ENCODE assay signal across 9 mouse cellular contexts in genomic region chr2:73351927-73352374, GRCm38 (mm10). TPM values are rescaled to one million over a fixed set of nuclear protein-coding genes. Genes with fewer than 3 reads are reported as not detected.
DNase-seq lines count a peak whose midpoint lies in the region; ATAC-seq lines count a peak whose summit lies in the region.
"Had no signal": no experiment of that assay in that cellular context is flagged by ENCODE, and none has a peak within 500 bp of the region (broad histone marks: within the 10 kb centered on the region; RNA-seq: fewer than 3 reads in every experiment).

No protein-coding gene starts in this region.

- H3K27me3 ChIP-seq in forebrain, embryonic 13.5 days = no peaks in the 10 kb centered on the region
- no peaks in the 10 kb centered on the region for H3K27me3 ChIP-seq in forebrain, embryonic 10.5 days (ENCODE audit: poor library complexity, severe bottlenecking)
- H3K27me3 ChIP-seq in kidney, embryonic 16.5 days (ENCODE audit: insufficient read depth, low read length) = no peaks in the 10 kb centered on the region
- H3K27me3 ChIP-seq: neural tube, embryonic 12.5 days had no signal

- ATAC-seq in forebrain, embryonic 13.5 days = peak; percentile 91
- ATAC-seq in kidney, embryonic 16.5 days (ENCODE audit: low FRiP score, low TSS enrichment) = 0 out of 2 replicates have a peak, but pooled peaks have one; percentile 46
- no peak for ATAC-seq in granulocyte monocyte progenitor cell, adult 5-6 weeks (replicated peaks; ENCODE audit: poor library complexity, severe bottlenecking)

- DNase-seq in forebrain, embryonic 10.5 days (ENCODE audit: extremely low spot score, low spot score) = no peak
- peak; percentile 13 to 33 for DNase-seq in right cerebral cortex, adult 2 months (ENCODE audit: low spot score in 2 of 2)
- DNase-seq in right cerebral cortex, postnatal 4 days = no peak
- peak; percentile 56 for DNase-seq in telencephalon, adult 2 months (ENCODE audit: low read depth, low spot score)
- no peak for DNase-seq in frontal cortex, postnatal 25 days (ENCODE audit: low spot score in 2 of 2)

- no peak overlapping the region for H3K9ac ChIP-seq in forebrain, embryonic 13.5 days
- no peak overlapping the region for H3K9ac ChIP-seq in kidney, embryonic 16.5 days (replicated peaks; ENCODE audit: low read length)
- H3K9ac ChIP-seq: neural tube, embryonic 12.5 days had no signal

- H3K9me3 ChIP-seq in forebrain, embryonic 13.5 days (replicated peaks) = no peaks in the 10 kb centered on the region
- no peaks in the 10 kb centered on the region for H3K9me3 ChIP-seq in forebrain, embryonic 10.5 days
- H3K9me3 ChIP-seq in kidney, embryonic 16.5 days (ENCODE audit: low read length) = no peaks in the 10 kb centered on the region
- H3K9me3 ChIP-seq: neural tube, embryonic 12.5 days had no signal

- 0 out of 2 replicates have a peak overlapping the region, but pooled peaks have one; percentile 8 for H3K4me3 ChIP-seq in forebrain, embryonic 13.5 days
- no peak overlapping the region for H3K4me3 ChIP-seq in forebrain, embryonic 10.5 days
- peak overlapping the region; percentile 1; the same call in 1 of the 2 replicates for H3K4me3 ChIP-seq in kidney, embryonic 16.5 days (ENCODE audit: low read length)
- H3K4me3 ChIP-seq: neural tube, embryonic 12.5 days had no signal

- H3K4me1 ChIP-seq in forebrain, embryonic 13.5 days = peaks cover 29% of the 10 kb centered on the region
- H3K4me1 ChIP-seq in forebrain, embryonic 10.5 days = peaks cover 16% of the 10 kb centered on the region
- no peaks in the 10 kb centered on the region for H3K4me1 ChIP-seq in kidney, embryonic 16.5 days (ENCODE audit: insufficient read depth, low read length)

- H3K4me2 ChIP-seq in forebrain, embryonic 13.5 days = peak overlapping the region; percentile 35
- peak overlapping the region; percentile 35 for H3K4me2 ChIP-seq in kidney, embryonic 16.5 days (replicated peaks; ENCODE audit: low read depth, low read length)
- H3K4me2 ChIP-seq: neural tube, embryonic 12.5 days had no signal

- no peaks in the 10 kb centered on the region for H3K36me3 ChIP-seq in forebrain, embryonic 13.5 days (ENCODE audit: poor library complexity, severe bottlenecking)
- H3K36me3 ChIP-seq in forebrain, embryonic 10.5 days (replicated peaks) = no peaks in the 10 kb centered on the region
- H3K36me3 ChIP-seq in kidney, embryonic 16.5 days (ENCODE audit: insufficient read depth, low read length) = no peaks in the 10 kb centered on the region
- H3K36me3 ChIP-seq: neural tube, embryonic 12.5 days had no signal

- WGBS in forebrain, embryonic 13.5 days = 31% methylated on average over 7 of the region's 7 CpGs
- 75% methylated on average over 7 of the region's 7 CpGs for WGBS in forebrain, embryonic 10.5 days
- 38% methylated on average over 7 of the region's 7 CpGs for WGBS in kidney, embryonic 16.5 days

- peak overlapping the region; percentile 79 for H3K27ac ChIP-seq in forebrain, embryonic 13.5 days
- no peak overlapping the region for H3K27ac ChIP-seq in forebrain, embryonic 10.5 days
- no peak overlapping the region for H3K27ac ChIP-seq in kidney, embryonic 16.5 days (ENCODE audit: low read length)
- H3K27ac ChIP-seq: neural tube, embryonic 12.5 days had no signal

RNA-seq across cellular contexts. Expression of gene Gpr155, which starts 34.4 kb away (rescaled TPM):
- polyA plus RNA-seq in forebrain, embryonic 13.5 days (2015; fragmentation: Nextera tagmentation; extraction: Ambion mirVana) = 6.8 and 7.2 TPM in 2 replicates
- 1.6 and 2.2 TPM in 2 replicates for polyA plus RNA-seq in forebrain, embryonic 10.5 days (2016; fragmentation: Nextera tagmentation; extraction: Ambion mirVana)
- 7.7 and 8.2 TPM in 2 replicates for polyA plus RNA-seq in kidney, embryonic 16.5 days (2015; fragmentation: Nextera tagmentation; extraction: Ambion mirVana)
- not detected in 2 replicates for total RNA-seq in granulocyte monocyte progenitor cell, adult 5-6 weeks (2014; fragmentation: Nextera tagmentation)
- not detected in 2 replicates for total RNA-seq in granulocyte monocyte progenitor cell, adult 5-6 weeks (2017)

RNA-seq across cellular contexts. Expression of gene Cir1, which starts 39.5 kb away (rescaled TPM):
- 26.9 and 30.2 TPM in 2 replicates for polyA plus RNA-seq in forebrain, embryonic 13.5 days (2015; fragmentation: Nextera tagmentation; extraction: Ambion mirVana)
- 13.3 and 14.0 TPM in 2 replicates for polyA plus RNA-seq in forebrain, embryonic 10.5 days (2016; fragmentation: Nextera tagmentation; extraction: Ambion mirVana)
- 20.5 and 20.7 TPM in 2 replicates for polyA plus RNA-seq in kidney, embryonic 16.5 days (2015; fragmentation: Nextera tagmentation; extraction: Ambion mirVana)
- total RNA-seq in granulocyte monocyte progenitor cell, adult 5-6 weeks (2014; fragmentation: Nextera tagmentation) = 9.9 and 11.6 TPM in 2 replicates
- 14.0 and 14.1 TPM in 2 replicates for total RNA-seq in granulocyte monocyte progenitor cell, adult 5-6 weeks (2017)

RNA-seq across cellular contexts. Expression of gene Scrn3, which starts 39.5 kb away (rescaled TPM):
- polyA plus RNA-seq in forebrain, embryonic 13.5 days (2015; fragmentation: Nextera tagmentation; extraction: Ambion mirVana) = 9.5 and 10.5 TPM in 2 replicates
- polyA plus RNA-seq in forebrain, embryonic 10.5 days (2016; fragmentation: Nextera tagmentation; extraction: Ambion mirVana) = 12.8 and 13.8 TPM in 2 replicates
- polyA plus RNA-seq in kidney, embryonic 16.5 days (2015; fragmentation: Nextera tagmentation; extraction: Ambion mirVana) = 19.2 and 19.3 TPM in 2 replicates
- total RNA-seq in granulocyte monocyte progenitor cell, adult 5-6 weeks (2014; fragmentation: Nextera tagmentation) = 5.5 and 9.2 TPM in 2 replicates
- total RNA-seq in granulocyte monocyte progenitor cell, adult 5-6 weeks (2017) = 9.0 and 9.6 TPM in 2 replicates

Comparison
In these comparisons a context has a peak if more than half of its experiments do, and no peak if none do; other contexts are left out.
1. DNase-seq: peak in right cerebral cortex, adult 2 months (2 of 2) and telencephalon, adult 2 months (single experiment); none in forebrain, embryonic 10.5 days (single experiment), right cerebral cortex, postnatal 4 days (single experiment) and frontal cortex, postnatal 25 days (0 of 2).